Mouse (Mus musculus): ENCODE measurements around the gene Mrps5. TPM values are rescaled to one million over a fixed set of nuclear protein-coding genes. Genes with fewer than 3 reads are reported as not detected.

Gene Mrps5
- total RNA-seq, 2 experiments from 2014 or later: 81.4 to 91.4 TPM

DNA sequence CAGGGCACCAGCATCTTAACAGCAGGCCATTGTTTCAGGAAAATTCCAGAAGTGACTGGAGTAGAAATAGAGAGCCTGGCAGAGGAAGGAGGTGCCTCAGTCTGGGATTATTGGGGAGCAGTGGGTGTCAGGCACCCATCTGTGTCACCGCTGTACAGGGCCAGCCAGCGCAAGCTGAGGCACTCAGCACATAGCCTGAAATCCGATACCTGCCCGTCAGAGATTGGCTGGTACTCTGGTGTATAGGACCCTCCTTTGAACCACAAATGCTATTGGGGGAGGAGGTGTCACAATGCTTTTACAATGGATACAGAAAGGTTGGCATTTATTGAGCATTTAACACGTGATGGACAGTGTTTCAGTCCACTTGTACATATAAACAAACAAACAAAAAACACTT lies 22.0 kb downstream of the Mrps5 start:
- DNase-seq: no peak
- intact Hi-C loops (cut with DNase I): loop anchor here (5.0 kb wide), 2 partner anchors 73 to 238 kb away; no protein-coding TSS in a partner anchor

DNA sequence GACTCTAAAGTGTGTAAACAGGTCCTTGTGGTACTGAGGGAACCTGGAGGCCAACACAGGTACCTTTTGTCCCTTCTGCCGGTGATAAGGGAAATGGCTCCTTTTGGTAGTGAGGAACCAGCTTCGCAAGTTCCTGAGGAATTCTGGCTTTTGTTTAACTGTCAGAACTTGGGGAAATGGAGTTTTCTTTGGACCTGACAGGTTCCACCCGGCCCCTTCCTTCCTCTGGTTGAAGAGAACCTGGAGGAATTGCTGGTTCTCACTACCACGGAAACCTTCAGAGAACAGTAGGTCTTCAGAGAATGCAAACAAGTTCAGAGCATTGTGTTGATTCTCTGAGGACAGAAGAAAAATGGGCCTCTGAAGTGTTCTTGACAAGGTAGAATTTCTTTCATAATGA lies 24.4 kb downstream of the Mrps5 start:
- intact Hi-C loops (cut with DNase I): no loop called here
- DNase-seq: no peak

DNA sequence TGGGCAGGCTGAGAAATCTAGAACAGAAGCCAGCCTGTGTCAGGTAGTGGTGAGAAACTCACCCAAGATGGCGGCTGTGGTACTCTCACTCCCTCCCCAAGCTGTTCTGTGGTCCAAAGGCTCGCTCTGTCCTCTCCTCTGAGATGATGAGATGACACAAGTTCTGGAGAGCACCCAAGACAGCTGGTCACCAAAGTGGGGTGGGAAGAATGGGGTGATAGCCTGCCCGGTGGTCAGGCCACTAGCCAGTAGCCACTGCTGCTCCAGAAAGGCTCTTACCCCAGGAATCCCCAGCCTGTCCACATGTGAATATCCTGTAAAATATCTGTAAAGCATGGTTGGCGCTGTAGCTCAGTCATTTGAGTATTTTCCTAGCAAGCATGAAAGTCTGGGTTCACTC lies 25.3 kb downstream of the Mrps5 start:
- DNase-seq: no peak
- intact Hi-C loops (cut with DNase I): no loop called here

DNA sequence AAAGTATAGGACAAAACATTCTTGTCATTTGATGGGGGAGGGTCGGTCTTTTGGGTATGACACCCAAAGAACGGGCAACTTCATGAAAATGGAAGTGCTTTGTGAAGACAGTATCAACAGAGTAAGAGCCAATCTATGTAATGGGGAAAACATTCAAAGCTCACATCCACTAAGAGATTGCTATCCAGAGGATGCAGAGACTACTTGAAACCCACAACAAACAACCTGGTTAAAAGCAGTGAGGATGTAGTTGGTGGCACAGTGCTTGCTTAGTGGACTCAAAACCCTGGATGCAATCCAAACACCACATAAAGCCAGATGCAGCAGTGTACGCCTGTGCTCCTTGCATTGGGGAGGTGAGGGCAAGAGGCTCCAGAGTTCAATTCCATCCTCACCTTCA lies 32.3 kb downstream of the Mrps5 start:
- intact Hi-C loops (cut with DNase I): no loop called here
- DNase-seq: no peak

DNA sequence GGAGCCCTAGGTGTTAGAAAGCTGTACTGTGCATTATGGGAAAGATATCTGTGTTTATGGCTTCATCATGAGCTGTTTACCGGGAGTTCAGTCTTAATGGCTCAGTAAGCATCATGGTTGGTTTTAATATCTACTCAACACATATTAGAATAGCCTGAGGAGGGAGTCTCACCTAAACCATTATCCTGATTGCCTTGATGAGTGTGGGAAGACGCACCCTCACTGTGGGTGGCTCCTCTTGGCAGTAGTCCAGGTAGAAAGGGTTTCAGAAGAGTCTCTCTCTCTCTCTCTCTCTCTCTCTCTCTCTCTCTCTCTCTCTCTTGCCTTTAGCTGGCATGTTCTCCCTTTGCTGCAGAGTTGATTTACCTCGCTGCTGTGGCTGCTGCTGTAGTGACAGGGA lies 35.0 kb downstream of the Mrps5 start:
- intact Hi-C loops (cut with DNase I): no loop called here

DNA sequence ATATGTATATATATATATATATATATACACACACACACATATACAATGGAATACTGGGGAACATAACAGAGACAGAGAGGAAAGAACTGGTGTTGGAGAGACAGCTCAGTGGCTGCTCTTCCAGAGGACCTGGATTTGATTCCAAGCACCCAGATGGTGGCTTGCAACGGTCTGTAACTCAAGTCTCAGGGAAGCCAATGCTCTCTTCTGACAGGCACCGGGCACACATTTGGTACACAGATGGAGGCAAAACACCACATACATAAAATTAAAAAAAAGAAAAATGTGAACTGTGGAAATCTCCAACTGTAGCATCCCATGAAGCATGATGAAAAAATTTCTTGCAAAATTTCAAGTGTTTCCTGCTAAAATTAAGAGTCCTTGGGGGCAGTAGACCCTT lies 37.8 kb downstream of the Mrps5 start:
- intact Hi-C loops (cut with DNase I): no loop called here
- no peak for DNase-seq

More for the DNA sequence above, 35.0 kb downstream of the Mrps5 start:
- no peak for DNase-seq

DNA sequence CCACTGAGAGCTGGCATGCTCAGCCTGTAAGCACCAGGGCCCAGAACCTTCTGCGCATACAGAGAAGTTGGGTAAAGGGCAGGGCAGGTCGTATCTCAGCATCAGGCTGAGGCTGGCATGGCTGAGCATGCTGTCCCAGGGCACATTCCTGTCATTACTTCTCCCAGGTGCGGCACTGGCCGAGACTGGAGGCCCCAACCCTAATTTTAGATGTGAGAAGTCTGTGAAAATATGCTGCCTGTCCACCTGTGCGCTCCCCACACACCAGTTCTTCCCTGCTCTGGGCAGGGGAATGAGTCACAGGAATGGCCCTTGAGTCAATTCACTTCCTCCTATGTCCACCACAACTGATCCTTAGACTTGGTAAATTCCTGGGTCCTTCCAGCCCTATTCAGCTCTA lies 38.6 kb downstream of the Mrps5 start:
- intact Hi-C loops (cut with DNase I): no loop called here
- DNase-seq: no peak

DNA sequence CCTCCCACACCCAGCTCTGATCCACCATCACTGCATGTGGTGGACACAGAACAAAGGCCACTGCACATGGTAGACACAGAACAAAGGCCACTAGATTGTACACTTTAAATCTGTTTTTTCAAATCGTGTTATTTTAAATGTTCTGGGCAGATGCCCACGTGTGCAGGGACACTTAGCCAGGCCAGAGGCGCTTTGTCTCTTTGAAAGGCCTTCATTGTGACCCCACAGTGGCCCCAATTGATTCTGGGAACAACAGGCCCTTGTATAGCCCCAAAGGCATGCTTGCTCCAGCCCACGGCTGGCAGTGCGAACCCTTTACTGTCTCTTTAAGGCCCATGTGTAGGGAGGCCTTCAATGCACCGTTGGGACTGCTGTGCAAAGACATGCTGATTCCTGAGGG lies 40.3 kb downstream of the Mrps5 start:
- intact Hi-C loops (cut with DNase I): no loop called here
- no peak for DNase-seq

DNA sequence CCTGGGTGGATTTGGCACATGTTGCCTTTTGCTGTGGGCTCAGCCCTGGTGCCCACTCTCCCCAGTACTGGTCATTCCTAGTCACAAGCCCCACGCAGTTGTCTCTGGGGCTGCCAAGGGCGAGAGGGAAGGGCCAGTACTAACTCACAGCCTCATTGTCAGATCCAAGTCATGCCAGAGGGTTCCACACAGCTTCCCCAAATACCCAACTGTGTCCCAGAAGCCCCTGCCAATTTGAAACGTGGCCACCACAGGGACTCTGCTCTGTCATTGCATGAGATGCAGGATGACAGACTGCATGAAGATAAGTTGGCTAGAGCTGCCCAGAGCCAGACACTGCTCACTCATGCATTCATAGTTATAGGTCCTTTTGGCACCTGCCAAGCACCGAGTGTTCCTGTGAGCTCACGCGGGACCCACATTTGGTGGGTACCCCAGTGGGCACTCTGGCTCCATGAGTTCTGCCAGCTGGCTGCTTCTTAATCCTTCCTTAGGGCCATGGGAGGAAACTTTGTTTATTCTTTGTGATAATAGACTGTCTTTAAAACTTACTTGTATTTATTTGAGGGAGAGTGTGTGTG lies 41.1 kb downstream of the Mrps5 start:
- DNase-seq: no peak
- intact Hi-C loops (cut with DNase I): no loop called here

DNA sequence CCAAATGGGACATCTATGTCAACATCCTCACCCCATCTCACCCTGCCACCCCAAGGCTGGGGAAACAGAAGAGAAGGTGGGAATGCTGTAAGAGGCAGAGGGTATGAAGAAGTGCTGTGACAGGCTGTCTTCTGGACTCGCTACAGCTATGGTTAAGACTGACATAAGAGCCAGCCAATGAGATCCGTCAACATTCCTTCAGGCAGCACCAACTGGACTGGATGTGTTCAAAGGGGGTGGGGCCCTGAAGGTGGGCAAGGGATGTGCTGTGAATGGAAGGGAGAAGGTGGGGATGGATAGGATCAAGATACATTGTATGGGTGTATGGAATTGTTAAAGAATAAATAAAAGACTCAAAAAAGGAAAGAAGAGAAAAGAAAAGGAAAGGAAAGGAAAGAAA lies 45.6 kb downstream of the Mrps5 start:
- no peak for DNase-seq
- intact Hi-C loops (cut with DNase I): no loop called here

DNA sequence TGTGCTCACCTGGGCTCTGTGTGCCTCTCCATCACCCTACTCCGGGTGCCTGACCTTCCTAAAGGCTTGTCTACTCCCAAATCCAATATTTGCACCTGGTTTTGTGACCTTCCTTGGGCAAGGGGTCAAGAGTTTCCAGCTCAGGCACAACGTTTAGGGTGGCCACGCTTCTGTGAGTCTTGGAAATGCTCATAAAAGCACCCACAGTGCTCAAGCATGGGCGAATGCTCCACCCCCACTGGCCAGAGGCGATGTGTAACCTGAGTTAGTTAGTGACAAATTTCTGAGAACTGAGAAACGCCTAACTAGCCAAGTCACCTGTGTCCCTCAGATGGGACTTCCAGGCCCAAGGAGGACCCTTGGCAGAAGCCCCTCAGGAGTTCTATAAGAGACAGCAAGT lies 48.6 kb downstream of the Mrps5 start:
- intact Hi-C loops (cut with DNase I): no loop called here

DNA sequence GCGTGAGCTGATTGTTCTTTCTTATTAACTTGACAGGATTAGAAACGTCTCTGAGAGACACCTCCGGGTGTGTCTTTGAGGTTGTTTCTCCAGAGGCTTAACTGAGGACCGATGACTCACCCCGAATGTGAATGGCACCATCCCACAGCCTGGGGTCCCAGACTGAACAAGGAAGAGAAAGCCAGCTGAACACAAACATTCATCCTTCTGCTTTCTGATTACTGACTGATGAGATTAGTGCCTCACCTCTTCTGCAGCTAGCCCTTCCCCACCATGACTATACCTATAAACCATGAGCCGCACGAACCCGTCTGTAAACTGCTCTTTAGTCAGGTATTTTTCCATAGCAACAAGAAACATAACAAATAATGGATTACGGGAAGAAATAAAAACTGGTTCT lies 52.0 kb downstream of the Mrps5 start:
- no peak for DNase-seq
- intact Hi-C loops (cut with DNase I): no loop called here

More for the DNA sequence above, 48.6 kb downstream of the Mrps5 start:
- DNase-seq: no peak

DNA sequence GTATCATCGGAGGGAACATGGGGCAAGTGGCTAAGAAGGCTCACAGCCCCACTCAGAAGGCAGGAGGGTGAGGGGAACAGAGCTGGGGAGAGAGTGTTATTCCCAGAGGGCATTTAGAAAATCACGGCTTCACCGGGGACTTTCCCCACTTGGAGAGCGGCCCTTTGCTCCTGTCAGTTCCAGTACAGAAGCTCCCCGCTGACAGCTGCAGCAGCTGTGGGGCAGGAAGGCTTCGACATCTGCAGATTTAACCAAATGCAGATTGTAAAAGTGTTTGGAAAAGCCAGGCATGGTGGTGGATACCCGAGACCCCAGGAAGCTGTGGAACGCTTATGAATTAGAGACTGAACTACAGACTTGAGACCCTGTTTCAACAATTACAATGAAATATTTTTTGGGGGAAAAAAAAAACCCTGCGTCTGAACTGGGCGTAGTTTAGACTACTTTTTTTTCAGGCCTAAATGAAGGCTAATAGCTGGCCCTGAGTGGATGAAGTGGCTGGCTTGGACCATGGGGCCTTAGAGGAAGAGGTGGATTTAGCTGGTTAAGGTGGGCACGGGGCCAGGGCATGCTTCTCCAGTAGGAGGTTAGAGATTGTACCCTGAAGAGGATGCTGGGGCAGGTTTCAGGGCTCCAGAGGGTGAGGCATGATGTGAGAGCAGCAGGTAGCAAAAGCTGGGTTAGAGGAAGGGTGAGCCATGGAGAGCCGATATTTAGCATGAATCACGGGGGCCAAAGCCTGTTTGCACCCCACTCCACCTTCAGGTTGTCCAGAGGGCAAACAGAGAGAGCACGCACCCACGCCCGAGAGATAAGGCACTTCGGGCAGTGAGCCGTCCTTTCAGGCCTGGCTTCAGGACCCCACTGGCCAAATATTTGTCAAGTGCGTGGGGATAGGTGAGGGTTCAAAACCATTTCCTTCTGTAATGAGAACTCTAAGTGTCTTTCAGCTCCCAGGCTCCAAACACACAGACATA lies 57.0 kb downstream of the Mrps5 start:
- intact Hi-C loops (cut with DNase I): no loop called here
- no peak for DNase-seq

DNA sequence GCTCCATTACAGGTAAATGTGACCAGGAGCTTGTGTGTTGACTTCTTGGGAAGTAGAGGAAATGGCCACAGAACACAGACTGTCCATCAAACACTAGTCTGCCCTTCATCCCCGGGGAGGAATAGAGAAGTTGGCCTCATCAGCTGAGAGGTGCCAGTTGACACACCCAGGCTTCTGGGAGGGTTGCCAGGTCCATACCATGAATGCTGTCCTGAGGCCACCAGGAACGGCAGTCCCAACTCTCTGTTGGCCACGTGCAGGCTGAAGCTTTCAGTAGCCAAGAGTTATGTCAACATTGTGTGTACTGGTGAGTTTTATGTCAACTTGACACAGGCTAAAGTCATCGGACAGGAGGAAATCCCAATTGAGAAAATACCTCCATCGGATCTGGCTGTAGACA lies 59.9 kb downstream of the Mrps5 start:
- no peak for DNase-seq
- intact Hi-C loops (cut with DNase I): no loop called here

DNA sequence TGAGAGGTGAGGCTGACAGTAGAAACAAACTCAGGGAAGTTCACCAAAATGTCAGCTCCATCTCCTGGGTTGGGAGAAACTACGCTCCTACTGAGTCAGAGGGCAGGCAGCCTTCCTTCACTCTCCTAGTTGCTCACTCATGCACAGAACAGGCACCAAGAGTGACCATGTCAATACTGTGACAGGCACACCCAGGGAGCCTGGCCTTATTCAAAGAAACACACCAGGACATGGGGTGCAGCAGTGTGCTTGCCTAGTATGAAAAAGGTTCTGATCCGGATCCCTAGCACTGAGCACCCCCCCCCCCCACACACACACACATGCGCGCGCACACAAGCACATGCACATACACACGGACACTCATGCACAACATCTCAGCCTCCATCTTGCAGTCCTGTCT lies 61.1 kb downstream of the Mrps5 start:
- DNase-seq: no peak
- intact Hi-C loops (cut with DNase I): no loop called here

DNA sequence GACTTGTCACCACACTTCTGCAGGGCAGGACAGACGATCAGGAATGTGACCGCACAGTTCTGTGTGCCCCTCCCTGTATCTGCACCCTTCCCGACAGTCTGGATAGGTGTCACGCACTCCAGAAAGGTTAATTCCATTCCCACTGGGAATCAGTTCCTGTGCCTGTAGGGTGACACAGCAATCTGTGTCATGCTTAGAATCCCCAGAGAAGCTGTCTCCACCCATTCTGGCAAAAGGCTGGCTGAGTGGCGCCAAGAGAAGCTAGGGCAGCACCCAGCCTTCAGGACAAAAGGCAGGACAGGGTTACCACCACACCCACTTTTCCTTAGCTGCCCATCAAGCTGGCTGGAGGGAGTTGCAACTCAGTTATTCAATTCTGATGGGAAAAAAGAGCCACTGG lies 62.9 kb downstream of the Mrps5 start:
- no peak for DNase-seq
- intact Hi-C loops (cut with DNase I): no loop called here

DNA sequence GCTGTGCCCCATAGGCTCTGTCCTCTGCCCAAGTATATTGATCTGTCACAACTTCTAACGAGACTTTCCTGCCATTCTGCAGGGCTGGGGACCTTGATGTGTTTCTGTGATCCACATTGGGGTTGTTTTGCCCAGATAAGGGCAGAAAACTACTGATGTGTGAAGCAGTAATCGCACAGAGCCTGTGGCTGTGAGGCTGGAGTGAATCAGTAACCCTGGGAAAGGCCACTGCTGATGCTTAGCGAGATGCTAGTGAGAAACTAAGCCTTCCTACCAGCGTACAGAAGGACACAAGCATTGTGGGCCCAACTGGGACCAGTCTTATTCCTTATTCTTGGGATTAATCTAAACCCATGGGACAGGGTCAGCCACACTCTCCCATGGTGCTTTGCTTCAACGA lies 64.6 kb downstream of the Mrps5 start:
- intact Hi-C loops (cut with DNase I): no loop called here
- no peak for DNase-seq

DNA sequence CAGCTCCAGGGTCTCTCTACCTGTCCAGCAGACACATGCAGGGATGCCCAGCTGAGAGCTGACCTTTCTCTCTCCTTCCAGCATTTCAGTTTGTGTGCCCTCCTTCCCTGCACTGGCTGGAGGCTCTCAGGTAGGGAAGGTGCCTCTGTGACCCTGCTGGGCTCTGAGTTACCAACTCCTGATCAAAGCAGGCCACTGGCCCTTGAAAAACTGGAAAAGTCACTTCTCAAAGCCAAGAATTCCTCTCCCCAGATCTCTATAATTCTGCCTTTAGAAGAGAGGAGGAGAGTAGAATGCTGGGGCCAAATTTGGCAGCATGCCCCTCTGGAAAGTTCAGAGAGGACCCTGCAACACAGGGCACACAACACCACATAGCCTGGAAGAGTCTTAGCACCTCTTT lies 65.3 kb downstream of the Mrps5 start:
- intact Hi-C loops (cut with DNase I): no loop called here
- no peak for DNase-seq

DNA sequence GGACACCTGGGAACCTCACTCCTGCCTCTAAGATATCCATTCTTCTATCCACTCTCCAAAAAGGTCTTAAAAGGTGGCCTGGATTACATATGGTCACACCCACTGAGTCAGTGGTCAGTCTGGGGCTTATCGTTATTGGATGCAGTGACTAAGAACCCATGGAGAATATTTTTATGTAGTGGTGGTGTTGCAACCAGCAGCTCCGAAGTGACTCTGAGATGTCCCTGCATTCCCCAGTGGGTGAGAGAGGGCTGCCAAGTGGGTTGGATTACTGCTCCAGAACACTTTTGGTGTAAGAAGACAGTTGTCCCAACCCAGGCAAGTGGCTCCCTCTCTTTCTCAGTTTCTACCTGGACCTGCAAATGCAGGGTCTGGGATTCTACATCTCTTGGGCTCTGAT lies 65.8 kb downstream of the Mrps5 start:
- intact Hi-C loops (cut with DNase I): no loop called here
- no peak for DNase-seq

DNA sequence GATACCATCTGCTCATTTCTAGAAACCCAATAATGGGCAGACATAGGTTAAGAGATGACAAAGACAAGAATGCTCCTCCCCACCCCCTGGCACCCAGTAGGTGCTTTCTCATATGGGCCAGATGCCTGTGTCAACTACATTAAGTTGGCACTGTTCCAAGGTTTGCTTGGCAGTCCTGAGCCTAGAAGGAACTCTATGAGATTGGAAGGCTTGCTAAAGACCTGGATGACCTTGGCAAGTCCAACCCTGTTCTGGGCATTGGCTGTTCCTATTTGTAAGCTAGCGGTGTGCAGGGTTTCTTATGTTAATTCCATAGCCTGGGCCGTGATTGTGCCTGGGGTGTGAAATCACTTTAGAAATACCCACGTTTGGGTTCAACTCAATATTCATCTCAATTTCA lies 67.8 kb downstream of the Mrps5 start:
- no peak for DNase-seq
- intact Hi-C loops (cut with DNase I): no loop called here

DNA sequence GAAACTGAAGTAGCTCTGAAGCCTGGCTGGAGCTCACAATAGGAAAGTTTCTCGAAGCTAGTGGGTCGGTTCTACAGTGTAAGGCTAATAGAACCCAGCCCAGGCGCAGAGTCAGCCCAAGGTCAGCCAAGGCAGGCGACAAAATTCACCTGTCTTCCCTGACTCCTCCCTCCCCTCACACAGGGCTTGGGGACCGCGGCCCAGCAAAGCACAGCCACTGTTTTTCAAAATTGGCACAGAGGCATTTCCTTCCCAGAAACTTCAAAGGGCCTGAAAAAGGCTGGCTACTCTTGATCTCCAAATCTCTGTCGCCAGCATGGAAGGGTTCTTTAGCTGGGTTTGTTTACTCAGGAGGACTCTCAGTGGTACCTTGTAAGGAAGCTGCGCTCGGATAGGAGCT lies 68.4 kb downstream of the Mrps5 start:
- no peak for DNase-seq
- intact Hi-C loops (cut with DNase I): no loop called here

DNA sequence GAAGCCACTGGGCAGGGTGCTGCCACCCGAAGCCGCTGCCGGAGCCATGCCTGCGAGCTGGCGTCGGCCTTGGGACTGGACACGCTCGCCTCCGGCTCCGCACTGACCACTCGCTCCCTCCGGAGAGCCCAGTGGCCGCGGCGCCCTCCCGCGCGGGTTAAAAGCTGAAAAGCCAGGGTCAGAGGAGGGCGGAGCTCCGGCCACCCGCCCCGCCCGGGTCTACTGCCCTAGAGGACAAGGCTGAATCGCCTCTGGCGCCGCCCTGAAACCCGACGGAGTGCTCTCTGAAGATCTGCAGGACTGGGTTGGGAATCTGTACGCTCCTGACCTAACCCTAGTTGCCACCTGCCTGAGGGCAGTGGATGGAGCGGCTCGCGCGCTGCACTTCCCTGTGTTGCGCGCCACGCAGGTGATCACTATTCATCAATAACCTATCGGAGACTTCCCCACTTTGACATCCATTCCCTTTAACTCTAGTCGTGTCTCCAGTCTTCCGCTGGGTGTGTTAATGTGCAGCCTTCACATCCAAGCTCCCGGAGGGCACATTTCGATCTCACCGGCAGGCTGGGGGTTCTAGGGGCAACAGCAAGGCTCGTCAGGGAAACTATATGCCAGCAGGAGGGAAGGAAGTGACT lies 69.2 kb downstream of the Mrps5 start, which contains the start of gene Mal:
Gene Mal (minus strand): TSS at position 610 of the 635 bp plus-strand sequence.
- peak in 1 of 2 experiments; percentile 7 for DNase-seq

More for the DNA sequence above, 69.2 kb downstream of the Mrps5 start, which contains the start of gene Mal:
- intact Hi-C loops (cut with DNase I): no loop called here
